Mouse (Mus musculus) cerebellum, postnatal 14 days (tissue): Measurements from ENCODE around the gene B4galt1.
"Not testable (repeated sequence)": the region's sequence is repeated elsewhere in the genome, so short reads cannot be mapped to it uniquely, and the experiment has no call there.

Source experiments
- DNase-seq, 2 experiments: peaks; one replicate each; pipeline ENCODE4 v3.0.0; 2021; ENCODE audit warnings: mixed read lengths in 2 of 2

B4galt1 gene

DNA sequence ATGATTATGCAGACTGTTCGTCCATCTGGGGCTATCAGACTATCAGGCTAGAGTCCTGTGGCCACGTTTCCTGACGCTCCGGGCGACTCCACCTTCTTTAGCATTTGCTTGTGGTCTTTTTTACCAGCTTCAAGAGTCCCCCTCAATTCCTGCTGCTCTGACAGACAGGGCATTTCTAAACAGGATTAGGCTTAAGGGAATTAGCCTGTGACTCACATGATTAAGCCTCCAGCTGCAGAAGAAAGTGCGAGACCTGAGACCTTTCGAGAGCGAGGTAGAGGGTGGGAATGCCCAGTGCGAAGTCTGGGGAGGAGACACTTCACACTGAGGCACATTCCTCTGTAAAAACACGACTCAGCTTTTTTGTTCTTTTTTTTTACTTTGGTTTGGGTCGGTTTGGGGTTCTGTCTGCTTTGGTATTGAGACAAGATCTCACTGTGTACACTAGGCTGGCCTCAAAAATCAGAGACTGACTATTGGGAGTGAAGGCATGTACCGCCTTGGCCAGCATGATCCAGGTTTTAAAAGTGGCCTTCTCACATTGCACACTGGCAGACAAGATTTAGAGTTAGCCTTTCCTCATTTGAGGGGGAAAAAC, 37.9 kb downstream of the B4galt1 start:
- no peak for DNase-seq

DNA sequence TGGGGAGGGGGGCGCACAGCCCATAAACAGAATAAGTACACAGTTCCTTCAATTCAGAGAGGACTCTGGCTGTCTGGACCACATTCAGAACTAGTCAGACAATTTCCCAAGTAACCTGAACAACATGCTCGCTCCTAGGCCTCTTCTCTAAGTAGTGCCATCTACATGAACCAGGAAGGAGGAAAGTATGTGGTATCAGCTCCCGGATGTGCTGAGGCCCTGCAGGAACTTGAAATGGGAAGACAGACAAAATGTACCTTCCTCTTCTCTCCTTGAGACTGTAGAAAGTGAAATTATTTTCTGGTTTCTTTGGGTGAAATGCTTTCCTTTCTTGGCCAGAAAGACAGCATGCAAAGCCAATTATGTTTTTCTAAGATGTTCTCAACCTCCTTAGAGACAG, 38.7 kb downstream of the B4galt1 start:
- DNase-seq, result no peak

DNA sequence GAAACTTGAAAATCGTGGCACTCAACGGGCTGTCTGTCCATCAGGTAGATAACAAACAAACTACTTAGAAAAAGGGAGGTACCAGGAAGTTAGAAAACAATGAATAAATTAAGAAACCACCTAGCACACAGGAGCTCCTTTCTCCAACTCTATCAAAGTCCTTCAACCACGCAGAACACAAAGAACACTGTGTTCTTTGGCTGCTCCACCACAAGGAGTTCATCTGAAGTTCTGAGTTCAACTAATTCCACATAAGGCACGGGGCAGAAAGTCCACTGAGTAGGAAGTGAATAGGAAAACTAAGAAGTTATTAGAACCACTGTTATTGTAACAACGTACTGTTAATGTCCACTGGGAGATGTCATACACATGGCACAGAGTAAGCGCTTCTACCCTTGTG, 39.4 kb downstream of the B4galt1 start:
- DNase-seq, result no peak

DNA sequence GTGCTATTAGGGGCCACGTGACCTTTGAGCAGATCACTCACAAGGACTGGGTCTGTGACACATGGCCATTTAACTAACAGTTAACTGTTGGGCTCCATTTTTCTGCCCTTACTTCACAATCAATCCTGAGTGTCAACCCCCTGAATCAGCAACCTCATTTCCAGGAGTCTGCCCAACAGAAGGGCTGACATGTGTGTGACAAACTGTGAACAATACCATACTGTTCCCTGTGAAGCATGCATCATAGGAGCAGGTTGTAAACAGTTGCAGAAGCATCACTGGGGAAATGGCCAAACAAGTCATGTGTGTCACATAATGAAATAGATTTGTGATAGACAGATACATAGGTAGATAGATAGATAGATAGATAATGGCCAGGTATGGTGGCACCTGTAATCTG, 40.9 kb downstream of the B4galt1 start:
- no peak for DNase-seq

DNA sequence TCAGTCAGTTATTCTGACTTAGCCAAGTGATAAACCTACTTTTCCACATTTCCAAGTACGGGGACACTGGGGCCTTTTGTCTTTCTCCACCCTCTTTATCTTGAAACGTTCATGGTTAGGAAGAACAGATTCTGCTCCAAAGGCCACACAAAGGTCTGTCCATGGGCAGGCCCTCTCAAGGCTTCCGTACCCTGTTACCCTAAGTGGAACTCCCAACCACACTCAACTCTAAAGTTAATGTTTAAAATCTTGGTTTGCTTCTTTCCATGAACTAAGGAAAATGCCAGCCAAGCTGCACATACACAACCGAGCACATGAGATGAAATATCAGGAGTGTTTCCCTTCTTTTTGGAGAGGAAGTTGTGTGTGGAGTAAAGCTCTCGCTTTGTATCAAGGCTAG, 43.3 kb downstream of the B4galt1 start:
- DNase-seq, result no peak

DNA sequence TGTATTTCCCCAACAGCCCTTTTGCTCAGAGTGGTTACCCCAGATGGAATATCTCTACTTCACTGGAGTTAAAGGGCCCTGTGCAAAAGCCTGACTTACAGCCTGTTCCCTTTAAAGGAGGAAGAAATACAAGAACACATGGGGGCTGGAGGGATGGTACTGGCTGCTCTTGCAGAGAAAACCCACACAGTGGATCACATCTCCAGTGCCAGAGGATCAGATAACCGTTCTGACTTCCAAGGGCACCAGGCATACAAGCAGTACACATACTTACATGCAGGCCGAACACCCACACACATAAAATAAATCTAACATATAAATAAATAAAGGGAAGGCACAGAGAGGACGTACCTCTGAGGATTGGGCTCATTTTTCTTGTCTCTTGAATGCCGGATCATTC, 46.4 kb downstream of the B4galt1 start:
- no peak for DNase-seq

DNA sequence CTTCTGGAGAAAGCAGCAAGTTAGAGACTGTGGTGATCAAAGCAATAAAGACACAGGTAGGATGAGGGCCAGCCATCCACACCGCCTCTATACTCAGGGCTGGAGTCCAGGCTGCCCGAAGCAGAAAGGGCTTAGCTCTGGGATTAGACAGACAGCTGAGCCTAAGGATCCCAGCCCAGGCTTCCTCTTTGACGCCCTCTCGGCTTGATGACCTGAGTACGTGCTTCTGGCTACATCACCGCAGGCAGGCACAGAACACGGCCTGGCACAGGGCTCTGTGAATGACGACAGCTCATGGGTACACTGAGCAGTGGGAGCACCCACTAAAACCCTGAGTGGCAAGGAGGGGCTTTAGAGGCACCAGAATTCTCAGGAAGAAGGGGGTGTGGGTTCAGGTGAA, 48.4 kb downstream of the B4galt1 start:
- DNase-seq, result no peak

DNA sequence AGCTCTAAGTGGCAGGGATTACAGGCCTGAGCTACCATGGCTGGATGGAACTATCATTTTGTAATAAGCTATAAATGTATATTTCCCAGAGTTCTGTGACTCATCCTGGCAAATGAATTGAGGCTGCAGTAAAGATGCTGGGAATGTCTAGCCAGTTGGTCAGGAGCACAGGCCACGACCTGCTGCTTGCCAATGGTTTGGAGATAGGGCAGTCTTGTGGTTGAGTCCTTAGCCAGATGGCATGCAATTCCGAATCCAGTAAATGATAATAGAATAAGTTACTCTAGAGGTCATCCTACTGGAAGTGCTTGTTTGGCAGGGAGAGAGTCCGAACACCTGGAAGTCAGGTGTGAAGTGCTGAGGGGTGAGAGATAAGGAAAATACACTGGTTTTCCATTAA, 51.0 kb downstream of the B4galt1 start:
- no peak for DNase-seq

DNA sequence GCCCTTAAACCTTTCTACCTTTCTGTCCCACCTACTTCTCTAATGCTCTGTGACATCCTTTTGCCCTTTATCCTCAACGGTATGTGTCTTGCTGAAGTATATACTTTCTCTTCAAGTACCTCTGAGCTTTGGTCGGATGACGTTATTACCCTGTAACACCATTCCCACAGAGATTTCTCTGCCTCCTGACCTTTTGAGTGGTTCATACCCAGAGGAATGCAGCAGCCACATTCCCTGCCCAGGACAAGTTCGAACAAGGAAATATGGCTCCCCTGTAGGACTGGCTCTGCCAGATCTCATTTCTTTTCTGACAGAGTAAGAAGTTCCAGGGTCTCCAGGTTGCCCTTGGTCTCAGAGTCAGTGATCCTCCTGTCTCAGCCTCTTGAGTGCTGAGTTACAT, 51.9 kb downstream of the B4galt1 start:
- no peak for DNase-seq

DNA sequence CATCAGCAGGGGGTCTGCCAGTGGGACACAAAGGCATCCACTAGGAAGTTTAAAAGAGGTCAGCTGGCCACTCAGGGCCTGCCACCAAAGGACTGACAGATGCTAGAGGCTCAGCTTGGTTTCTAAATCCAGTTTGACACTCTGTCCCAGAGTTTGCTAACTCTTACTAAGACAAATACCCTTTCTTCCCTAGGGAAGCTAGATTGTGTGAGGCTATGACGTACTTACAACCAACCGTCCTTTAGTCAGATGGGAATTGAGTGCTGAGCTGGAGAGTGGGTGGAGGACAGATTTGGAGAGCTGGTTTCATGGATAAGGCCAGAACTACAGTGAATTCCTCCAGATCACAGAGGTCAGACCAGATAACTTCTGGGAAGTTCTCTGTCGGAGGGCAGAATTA, 52.9 kb downstream of the B4galt1 start:
- DNase-seq, result no peak

DNA sequence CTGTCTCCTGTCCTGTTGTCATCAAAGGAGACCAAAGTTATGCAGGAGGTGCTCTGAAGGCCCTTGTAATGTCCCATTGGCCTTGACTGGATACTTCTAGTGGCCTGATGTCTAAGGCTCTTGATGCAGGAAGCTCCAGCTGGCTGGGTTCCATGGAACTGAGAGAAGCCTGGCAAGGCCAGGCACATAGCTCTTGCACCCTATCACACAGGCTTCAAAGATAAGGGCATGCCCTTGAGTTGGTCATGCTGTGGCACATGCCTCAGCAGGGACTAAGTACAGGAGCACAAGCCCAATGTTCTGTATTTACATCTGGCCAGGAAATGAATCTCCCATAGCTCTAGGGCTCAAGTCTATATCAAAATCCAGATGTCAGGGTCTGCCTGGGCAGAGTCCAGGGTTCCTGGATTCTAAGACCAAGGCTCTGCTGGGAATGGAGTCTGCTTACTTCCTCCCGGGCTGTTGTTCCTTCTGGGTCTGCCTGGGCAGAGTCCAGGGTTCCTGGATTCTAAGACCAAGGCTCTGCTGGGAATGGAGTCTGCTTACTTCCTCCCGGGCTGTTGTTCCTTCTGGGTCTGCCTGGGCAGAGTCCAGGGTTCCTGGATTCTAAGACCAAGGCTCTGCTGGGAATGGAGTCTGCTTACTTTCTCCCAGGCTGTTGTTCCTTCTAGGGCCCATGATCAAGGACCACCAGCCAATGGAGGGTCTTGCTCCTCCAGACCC, 54.8 kb downstream of the B4galt1 start:
- DNase-seq, result not testable (repeated sequence)

DNA sequence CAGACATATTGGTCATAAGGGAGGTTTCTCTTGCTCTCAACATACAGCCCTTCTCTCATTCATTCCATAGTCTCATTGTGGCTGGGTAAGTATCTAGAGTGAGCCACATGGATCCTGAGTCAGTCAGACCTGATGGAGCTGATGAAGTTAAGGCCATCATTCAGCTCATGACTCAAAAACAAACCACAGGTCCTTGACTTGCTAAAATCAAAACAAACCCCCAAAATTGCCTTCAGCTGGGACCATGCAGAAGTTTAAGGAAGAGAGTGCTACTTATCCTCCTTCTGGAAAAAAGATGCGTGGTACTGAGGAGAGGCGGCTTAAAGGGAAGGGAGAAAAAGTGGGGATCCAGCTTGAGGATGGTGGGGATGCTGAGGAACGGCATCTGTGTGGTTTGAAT, 58.0 kb downstream of the B4galt1 start:
- no peak for DNase-seq

DNA sequence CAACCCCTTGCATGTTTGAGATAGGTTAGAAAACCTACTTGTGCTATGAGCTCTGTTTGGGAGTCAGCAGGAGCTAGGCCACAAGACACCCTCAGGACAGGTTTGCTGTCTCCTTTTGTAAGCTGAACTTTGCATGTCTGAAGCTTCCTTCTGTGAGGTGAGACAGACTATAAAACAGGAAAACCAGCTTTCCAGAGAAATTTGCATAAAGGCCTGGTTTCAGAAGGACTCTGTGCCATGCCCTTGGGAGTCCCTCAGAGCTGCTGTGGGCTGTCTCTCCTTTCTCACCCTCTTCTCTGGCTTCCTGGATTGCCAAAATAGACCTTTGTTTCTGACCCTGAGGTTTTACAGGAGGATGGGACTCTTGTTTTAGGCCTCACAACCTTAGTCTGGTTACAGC, 59.5 kb downstream of the B4galt1 start:
- DNase-seq, result no peak

DNA sequence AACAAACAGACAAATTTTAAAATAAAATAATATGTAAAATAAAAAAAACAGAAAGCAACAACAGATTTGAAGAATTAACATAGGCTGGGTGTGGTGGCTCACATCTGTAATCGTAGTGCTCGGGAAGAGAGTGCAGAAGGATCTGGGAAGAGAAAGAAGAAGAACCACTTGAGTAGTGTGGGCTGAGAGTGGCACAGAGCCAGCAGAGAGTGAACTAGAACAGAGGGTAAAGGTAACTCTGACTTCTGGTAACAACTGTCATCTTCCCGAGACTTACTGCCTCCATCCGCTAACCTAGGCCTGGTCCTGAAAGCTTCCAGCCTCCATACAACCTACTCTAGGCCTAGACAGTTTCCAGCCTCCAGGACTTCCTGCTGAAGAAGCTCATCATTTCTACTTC, 62.6 kb downstream of the B4galt1 start:
- no peak for DNase-seq

DNA sequence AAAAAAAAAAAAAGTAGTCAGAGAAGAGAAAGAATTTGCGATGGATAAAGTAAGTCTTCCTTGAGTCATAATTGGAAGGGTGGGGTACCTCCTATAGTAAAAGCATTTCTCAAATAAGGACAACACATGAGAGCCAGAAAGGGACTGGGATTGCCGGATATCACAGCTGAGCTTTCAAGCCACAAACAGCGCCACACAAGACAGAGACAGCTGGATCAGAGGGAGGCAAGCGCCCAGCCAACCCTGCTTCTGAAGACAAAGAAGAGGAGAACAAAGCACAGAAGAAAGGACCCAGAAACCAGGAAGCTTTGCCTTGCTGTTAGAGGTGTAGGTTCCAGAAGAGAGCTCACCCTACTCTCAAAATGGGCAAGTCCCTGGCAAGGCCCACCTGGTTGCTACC, 67.2 kb downstream of the B4galt1 start:
- DNase-seq, result no peak

DNA sequence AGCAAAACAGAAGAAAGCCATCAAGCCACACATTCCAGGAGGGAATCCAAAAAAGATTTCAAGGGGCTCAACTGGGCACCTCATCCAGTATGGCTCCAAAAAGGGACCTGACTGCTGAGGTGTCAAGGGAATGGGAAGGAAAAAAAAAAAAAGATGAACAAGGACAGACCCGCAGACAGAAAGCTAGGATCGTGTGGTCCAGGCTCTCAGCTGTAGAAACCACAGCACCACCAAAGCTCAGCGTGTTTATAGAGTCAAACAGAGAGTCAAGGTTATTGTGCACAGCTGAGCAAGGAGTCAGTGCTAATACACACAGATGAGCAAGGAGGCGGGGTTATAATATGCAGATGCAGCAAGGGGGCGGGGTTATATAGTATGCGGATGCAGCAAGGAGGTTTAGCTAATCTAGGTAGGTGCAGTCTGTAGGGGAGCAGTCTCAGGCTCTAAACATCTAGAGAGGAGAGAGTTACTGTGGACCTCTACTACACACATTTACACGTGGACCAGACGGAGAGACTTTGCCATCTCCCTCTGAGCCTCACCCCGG, 68.1 kb downstream of the B4galt1 start:
- no peak for DNase-seq

DNA sequence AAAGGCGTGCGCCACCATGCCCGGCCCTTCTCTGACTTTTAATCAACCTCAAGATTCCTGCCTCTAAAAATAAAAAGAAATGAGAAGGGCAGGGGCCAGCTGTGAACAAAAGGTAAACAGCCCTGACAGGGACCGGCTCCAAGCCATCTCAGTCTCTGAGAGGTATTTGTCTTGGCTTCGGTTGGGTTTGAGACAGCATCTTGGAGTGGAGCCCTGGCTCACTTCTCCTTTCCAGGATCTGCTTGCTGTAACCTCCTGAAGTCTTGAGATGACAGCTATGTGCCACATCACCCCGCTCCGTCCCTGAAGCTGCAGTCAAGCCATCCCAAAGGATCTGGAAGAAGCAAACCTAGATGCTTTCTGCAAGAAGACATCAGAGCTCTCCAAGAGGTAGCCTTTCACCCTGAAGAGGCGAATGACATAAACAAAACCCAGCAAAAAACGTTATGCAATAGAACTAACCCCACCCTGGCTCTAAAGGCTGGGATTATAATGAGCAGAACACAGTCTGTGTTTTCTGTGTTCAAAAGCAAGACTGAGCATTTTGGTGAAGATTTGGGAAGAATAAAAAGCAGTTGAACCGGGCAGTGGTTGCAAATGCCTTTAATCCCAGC, 69.1 kb downstream of the B4galt1 start:
- peak; percentile 20 to 22 for DNase-seq

DNA sequence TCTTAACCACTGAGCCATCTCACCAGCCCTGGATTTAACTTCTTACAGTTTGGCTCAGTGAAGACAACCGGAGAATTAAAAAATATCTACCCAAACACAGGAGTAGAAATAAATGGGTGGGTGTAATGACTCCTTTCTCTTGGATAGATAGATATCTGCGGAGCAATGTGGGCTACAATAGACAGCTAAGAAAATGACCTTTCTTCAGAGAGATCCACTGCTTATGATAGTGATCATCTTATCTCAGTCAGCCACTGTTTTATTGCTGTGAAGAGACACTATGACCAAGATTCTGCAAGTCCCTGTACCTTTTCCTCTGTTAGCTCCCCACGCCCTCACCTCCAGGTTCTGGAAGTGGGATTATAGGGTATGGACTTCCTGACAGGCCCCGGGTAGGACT, 70.8 kb downstream of the B4galt1 start:
- DNase-seq, result no peak

DNA sequence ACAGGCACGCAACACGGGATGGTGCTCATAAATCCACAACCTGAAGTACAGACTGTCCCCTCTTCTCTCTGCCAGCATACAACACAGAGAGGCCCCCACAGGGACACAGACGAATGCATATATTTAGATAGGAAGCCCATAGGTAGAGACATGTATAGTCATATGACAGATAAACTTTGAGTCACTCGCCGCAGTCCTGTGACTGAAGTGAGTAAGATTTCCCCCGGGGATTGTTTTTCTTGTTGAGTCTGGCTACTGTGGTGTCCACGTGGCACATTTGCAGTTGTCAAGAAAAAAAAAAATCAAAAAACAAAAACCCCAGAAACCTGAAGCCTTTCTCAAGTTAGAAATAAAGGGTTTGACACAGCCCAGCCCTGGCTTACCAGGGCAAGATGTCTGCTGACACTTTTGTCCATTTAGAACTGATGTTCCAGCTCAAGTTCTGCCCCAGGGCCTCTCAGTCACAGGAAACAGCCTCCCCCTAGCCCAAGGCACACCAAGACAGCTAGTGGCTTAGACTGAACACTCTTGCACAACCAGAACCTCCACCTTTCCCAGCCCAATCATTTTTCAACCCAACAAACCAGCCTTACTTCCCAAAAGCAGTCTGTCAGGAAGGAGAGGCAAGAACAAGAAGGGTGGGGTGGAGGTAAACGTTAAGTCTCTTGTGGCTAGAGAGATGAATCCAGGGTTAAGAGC, 71.9 kb downstream of the B4galt1 start:
- no peak for DNase-seq

DNA sequence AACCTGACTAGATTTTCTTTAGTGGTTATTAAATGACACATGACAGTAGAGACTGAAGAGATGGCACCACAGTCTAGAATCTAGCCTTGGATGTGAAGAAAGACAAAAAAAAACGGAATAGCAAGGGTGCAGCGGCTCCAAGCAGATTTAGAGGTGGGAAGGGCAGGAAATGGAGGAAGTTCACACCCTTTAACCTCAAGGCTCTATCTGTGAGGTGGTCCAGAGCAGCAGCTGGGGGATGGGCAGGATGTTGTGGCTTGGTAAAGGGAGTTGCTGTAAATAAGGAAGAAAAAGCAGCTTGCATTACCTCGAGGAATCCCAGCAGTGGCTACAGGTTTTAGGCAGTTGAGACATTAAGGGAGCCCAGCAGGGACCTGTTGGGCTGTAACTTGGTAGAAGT, 72.7 kb downstream of the B4galt1 start:
- no peak for DNase-seq

DNA sequence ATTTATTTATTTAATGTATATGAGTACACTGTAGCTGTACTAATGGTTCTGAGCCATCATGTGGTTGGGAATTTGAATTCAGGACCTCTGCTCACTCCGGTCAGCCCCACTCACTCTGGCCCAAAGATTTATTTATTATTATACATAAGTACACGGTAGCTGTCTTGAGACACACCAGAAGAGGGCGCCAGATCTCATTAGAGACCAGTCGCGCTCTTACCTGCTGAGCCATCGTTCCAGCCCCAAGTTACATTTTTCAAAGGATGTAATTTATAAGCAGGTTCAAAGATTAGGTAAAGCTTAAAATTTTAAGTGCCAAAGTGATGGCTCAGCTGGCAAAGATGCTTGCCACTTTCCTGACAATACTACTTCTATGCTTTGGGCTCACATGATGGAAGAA, 75.1 kb downstream of the B4galt1 start:
- peak; percentile 16 to 39 for DNase-seq

DNA sequence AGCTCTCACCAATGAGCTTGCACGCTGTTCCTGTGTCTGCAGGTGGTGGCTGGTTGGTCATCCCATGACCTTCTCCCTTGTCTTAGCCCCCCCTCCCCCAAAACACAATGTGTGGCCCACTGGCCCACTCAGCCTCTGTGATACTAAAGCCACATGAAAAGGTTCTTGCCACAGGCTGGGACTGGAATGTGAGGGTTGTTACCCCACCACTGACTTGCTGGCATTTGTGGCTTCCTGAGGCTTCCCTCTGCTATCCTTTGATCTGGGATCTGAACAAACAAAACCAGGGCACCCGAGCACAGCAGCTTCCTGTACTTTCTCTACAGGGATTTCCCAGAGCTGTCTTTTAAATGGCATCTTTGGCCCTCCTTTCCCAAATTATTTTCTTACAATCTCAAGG, 76.7 kb downstream of the B4galt1 start:
- DNase-seq, result no peak

DNA sequence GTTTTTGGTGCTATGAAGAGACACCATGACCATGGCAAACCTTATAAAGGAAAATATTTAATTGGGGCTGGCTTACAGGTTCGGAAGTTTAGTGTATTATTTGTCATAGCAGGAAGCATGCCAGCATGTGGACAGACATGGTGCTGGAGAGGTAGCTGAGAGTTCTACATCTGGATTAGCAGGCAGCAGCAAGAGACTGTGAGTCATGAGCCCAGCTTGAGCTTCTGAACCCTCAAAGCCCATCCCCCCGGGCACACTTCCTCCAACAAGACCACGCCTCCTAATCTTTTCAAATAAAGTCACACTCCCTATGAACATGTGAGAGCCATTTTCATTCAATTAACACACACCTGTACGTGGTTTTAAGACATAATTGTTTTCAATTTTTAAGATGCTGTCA, 77.4 kb downstream of the B4galt1 start:
- no peak for DNase-seq
